Mouse (Mus musculus) mouse embryonic stem cell (cell line): ENCODE results near the gene Arid3a.

ENCODE experiments used
- in situ Hi-C, 2 experiments: fragments of 300-500 bp; cut with MboI; formaldehyde crosslinking; loops; 1 replicate in 1 of 2; 3 replicates in 1 of 2; pipeline ENCODE4 v1.14.3; 2019 to 2020; ENCODE audit warnings: low sequenced_read_pairs in 2 of 2, low pct_unique_long_range_greater_than_20kb in 1 of 2, mixed read lengths in 1 of 2; ENCODE audit not compliant: unreplicated experiment in 1 of 2

Arid3a gene

DNA sequence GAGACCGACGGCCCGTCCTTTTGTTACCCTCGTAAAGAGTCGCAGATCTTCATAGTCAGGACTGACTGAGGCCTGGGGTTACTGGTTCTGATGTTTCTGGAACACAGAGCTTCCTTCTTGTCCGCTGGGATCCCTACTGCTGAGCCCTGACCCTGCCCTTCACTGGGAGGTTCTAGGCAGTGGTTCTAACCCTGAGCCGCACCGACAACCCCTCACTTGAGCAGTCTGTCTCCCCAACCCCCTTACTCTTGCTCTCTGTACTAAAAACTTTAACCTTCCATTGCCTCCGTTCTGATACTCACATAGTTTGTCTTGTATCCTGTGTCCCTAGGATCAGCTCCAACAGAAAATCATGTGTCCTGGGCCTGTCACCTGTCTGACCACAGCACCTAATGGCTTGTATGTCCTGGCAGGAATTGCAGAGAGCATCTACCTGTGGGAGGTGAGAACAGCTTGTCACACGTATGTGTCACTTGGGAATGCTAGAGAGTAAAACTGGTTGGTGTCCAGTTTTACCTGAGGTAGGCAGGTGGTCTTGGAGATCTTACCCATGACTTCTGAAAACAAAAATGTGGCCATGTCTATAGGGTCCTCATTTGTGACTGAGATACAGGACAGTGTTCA lies 33.9 kb downstream of the Arid3a start:
- in situ Hi-C loops: no loop called here

DNA sequence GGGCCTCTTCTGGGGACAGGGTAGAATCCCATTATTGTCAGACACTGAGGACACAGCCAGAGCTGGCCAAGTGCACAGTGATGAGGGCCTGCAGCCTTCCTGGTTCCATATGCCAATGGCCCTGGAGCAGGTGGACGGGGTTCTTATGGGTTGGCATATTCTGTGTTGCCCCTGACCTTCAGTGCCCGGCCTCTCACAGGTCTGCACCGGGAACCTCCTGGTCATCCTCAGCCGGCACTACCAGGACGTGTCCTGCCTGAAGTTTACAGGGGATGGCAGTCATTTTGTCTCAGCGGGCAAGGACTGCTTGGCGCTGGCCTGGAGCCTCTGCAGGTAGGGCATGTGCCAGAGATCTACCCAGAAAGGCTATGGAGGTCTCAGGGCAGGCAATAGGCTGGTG lies 37.9 kb downstream of the Arid3a start:
- in situ Hi-C loops: no loop called here

DNA sequence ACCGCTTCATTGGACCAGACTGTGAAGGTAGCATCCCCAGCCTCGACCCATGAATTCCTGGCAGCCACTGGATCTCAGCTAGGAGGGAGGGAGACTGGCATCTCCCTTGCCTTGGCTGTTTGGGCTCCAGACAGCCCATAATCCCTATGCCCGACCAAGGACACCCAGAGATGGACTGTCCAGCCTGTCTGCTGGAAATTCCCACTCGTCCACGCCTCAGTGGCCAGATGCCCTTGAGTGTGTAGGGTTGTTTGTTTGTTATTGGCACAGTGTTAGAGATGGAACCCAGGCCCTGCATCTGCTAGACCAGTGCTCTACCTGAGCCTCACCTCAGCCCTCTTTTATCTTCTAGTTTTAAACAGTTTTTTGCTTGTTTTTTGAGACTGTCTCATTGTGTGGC lies 38.5 kb downstream of the Arid3a start:
- in situ Hi-C loops: no loop called here

DNA sequence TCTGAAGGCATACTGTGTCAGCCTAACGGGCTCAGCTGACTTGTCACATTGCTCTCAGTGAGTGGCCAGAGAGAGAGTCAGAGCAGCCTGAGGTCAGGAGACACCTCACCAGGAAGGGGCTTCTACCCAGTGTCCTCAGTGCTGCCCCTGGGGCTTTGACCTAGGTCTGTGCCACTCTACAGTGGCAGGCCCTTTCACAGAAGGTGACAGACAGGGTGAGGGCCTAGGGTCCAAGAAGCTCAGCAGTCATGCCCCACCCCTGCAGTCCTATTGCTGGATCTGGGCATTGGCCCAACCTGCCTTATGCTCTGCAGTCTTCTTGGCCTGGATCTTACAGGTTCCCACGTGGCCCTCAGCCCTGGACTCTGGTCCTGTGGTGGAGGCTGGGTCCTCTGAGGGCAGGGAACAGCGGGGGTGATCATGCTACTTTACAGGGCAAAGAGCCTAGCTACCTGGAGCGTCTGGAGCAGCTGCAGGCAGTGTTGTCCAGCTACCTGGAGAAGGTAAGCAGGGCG lies 40.1 kb downstream of the Arid3a start:
- in situ Hi-C loops: no loop called here

DNA sequence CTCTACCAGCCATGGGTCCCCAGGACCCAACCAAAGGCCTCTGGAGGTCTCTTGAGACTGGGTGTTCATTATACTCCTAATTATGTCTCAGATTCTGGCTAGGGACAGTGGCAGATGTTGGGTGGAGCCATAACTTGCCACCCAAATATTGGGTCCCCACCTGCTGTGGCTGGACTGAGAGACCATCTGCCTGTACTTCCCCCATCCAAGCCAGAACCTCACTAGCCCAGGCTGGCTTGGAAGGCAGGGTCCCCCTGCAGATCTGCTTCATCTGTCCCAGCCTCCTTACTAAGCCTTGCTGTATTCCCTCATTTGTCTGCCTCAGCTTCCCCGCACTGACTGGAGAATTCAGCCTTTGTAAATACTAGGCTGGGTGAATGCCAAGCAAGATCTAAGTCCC lies 41.3 kb downstream of the Arid3a start:
- in situ Hi-C loops: no loop called here

DNA sequence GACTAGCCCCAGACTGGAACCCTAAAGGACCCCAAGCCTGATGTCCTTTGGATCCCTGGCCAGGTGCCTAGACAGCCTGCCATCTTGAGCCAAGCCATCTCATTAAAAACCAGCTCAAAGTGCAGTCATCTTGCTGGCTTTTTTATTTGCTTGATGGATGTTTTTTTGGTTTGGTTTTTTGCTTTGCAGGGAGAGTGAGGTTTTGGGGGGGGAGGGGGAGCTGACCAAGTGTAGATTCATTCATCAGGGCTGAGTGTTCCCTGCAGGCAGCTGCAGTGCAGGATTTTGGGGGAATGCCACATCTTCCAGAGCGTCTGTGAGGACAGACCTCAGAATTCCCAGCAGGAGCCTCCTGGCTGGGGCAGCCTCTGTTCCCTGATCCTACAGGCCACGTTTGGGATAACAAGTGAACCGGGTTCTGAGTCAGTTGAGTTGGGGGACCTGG lies 42.3 kb downstream of the Arid3a start:
- in situ Hi-C loops: no loop called here

DNA sequence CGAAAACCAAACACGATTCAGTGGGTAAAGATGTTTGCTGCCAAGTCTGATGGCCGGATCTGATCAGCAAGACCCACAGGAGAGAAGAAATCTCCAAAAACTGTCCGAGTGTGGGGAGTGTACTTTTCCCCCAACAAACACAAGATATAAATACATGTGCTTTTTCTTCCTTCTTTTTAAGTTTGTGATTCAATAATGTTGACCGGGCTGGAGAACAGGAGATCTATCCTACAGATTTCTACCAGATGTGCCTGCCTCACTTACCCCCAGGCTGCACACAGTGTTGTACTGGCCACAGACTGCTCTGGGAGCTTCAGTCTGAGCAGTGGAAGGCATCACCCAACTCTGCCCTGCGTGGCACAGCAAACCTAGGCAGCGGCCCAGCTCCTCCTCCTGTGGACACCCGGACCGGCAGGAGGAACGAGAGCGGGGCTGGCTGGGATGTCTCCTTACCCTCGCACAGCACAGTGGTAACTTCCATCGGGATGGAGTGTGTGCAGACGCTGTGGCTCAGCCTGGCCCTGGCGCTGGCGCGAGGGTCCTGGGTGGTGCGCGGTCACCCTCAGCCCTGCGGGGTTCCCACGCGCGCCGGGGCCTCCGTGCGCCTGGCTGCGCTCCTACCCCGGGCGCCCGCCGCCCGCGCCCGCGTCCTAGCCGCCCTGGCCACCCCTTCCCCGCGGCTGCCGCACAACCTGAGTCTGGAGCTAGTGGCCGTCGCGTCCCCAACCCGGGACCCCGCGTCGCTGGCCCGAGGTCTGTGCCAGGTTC lies 43.8 kb downstream of the Arid3a start, which contains the start of gene Grin3b:
Gene Grin3b (plus strand): TSS at position 301 of the 768 bp plus-strand sequence.
- in situ Hi-C loops: no loop called here

DNA sequence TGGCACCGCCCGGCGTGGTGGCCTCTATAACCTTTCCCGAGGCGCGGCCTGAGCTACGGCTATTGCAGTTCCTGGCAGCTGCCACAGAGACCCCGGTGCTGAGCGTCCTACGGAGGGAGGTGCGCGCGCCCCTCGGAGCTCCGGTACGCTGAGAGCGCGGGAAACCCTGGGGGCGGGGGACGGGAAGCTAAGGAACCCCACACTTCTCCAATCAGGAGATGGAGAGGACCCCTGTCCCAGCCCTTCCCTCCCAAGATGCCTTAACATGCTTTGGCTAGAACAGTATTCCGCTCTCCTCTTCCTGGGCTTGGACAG lies 44.3 kb downstream of the Arid3a start:
- in situ Hi-C loops: no loop called here

DNA sequence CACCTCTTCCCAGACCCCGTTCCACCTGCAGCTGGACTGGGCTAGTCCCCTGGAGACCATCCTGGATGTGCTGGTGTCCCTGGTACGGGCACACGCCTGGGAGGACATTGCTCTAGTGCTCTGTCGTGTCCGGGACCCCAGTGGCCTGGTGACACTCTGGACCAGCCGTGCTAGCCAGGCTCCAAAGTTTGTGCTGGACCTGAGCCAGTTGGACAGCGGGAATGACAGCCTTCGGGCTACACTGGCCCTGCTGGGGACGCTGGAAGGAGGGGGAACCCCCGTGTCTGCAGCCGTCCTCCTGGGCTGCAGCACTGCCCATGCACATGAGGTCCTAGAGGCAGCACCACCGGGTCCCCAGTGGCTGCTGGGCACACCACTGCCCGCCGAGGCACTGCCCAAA lies 46.0 kb downstream of the Arid3a start:
- in situ Hi-C loops: no loop called here

DNA sequence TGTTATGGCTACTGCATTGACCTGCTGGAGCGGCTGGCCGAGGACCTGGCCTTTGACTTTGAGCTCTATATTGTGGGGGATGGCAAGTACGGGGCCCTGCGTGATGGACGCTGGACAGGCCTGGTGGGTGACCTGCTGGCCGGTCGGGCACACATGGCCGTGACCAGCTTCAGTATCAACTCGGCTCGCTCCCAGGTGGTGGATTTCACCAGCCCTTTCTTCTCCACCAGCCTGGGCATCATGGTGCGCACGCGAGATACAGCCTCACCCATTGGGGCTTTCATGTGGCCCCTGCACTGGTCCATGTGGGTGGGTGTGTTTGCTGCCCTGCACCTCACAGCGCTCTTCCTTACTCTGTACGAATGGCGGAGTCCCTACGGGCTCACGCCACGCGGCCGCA lies 47.2 kb downstream of the Arid3a start:
- in situ Hi-C loops: no loop called here

DNA sequence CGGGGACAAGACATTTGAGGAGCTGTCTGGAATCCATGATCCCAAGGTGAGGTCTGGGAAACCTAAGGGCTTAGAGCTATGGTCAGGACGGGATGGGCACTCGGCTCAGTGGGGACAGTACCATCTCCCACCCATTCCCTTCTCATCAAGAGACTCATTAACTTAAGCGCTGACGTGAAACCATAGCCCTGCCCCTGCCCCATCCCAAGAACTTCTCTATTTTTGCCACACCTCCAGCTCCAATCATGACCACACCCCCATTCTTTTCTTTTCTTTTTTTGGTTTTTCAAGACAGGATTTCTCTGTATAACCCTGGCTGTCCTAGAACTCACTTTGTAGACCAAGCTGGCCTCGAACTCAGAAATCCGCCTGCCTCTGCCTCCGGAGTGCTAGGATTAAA lies 47.8 kb downstream of the Arid3a start:
- in situ Hi-C loops: no loop called here

DNA sequence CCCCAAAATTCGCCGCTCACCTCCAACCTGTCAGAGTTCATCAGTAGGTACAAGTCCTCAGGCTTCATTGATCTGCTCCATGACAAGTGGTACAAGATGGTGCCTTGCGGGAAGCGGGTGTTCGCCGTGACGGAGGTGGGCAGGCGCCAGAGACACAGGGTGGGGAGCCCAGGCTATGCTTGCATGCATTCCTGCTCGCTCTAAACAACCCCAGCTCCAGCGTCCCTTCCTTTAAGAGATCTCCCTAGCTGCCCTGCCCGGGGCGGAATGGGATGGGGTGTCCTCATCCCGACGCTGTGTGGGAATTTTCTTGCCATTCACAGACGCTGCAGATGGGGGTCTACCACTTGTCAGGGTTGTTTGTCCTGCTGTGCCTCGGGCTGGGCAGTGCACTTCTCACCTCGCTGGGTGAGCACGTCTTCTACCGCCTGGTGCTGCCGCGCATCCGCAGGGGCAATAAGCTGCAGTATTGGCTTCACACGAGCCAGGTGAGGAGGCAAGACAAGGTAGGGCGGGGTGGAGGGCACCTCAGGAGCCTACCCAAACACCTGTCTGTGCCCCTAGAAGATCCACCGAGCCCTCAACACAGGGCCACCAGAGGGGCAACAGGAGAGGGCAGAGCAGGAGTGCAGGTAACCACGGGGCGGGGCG lies 49.4 kb downstream of the Arid3a start:
- in situ Hi-C loops: no loop called here

DNA sequence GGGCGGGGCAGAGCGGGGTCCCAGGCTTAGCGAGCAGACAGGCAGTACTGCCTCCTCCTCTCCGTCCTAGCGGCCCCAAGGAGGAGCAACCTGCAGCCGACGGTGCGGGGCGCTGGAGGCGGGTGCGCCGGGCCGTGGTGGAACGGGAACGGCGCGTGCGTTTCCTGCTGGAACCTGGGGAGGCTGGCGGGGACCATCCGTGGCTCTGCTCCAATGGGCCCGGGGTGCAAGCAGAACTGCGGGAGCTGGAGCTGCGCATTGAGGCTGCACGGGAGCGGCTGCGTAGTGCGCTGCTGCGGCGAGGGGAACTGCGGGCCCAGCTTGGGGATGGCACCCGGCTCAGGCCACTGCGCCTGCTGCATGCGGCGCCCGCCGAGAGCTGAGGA lies 49.9 kb downstream of the Arid3a start:
- in situ Hi-C loops: no loop called here

DNA sequence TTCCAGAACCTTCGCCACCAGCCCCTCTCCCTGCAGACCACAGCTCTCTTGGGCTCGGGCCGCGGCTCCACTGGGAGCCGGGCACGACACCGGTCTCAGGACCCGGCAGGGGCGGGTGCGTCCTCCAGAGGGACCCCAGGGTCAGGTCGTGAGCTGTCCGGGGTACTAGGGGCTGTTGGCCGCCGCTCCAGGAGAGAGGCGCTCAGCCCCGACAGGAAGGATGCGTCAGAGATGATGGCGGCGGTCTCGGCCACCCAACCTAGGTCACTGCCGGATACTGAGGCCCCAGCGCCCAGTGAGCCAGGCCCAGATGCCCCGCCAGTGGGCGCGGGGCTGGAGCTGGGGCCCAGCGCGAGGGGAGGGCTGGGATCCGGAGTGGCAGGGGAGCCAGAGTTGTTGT lies 50.5 kb downstream of the Arid3a start:
- in situ Hi-C loops: no loop called here

DNA sequence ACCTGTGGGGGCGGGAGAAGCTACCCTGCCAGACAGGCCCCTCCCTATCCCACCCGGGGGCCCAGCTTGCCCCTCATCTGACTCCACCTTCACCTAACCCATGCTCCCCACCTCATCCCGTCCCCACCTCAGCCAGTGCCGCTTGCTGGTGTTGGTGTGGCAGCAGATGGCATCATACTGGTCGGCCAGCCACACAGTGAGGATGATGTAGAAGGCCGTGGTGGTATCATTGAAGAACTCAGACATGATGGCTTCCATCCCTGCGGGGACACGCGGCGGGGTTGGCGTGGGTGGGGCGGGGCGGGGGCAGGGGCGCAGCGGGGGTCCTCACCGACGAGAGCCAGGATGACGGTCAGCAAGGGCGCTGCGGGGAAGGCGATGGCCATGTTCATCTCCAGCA lies 51.2 kb downstream of the Arid3a start:
- in situ Hi-C loops: no loop called here

DNA sequence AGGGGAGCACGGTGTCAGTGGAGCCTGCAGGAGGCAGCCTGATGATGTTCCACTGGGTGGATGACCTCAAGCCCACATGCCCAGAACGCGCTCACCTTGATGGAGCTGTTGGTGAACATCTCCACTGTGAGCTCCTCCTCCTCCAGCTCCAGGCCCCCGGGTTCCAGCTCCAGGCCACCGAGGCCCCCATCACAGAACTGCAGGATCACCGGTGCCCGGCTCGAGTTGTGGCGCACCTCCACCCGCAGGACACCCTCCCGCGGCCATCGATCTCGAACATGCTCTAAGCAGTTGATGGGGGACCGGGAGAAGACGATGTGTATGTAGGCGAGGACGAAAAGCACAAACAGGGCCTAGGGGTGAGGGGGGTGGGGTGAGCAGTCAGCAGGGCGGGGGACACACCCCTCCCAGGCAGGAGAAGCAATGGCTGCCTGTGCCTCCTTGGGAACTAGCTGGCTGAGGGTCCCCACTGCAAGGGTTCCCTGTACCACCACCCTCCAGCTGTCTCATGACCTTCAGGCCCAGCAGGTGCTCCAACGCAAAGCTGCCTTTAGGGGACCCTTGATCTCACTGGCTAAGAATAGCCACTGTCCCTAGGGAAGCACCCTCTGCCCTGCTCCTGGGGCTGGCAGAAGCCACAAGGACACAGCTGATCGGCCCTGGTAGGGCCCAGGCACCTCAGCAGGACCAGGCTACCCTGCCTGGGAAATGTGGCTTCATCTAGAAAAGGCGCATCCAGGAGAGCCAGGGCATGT lies 52.7 kb downstream of the Arid3a start:
- in situ Hi-C loops: no loop called here

DNA sequence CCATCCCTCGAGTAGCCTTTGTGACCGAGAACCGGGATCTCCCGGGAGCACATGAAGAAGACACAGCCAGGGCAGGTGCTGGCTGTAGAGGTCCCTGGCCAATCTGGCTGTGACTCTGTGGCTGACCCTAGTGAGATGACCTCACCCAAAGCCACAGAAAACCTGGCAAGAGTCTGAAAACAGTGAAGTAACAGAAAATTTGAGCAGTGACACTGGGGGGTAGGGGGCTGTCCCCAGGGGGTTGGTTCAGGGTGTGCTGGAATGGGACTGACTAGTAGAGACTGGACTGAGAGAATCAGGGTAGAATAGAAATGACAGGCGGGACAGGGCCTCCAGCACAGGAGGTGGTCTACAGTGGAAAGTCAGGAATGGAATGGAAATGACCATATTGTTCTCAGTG lies 56.4 kb downstream of the Arid3a start:
- in situ Hi-C loops: no loop called here

DNA sequence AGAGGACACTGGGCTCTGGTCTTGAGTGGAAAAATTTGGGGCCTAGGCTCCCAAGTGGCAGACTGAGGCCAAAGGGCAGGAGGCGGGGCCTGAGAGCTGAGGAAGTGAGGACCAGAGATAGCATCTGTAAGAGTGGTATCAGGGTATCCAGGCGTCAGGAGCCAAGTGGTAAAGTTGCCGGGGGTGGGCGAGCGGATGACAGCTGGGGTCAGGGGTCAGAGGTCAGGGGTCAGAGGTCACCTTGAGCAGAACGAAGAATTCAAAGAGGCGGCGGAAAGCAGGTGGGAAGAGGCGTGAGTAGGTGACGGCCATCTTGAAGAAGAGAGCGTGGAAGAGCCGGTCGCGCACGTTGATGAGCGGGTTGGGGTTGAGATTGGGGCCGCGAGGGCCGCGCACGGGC lies 56.8 kb downstream of the Arid3a start:
- in situ Hi-C loops: no loop called here

DNA sequence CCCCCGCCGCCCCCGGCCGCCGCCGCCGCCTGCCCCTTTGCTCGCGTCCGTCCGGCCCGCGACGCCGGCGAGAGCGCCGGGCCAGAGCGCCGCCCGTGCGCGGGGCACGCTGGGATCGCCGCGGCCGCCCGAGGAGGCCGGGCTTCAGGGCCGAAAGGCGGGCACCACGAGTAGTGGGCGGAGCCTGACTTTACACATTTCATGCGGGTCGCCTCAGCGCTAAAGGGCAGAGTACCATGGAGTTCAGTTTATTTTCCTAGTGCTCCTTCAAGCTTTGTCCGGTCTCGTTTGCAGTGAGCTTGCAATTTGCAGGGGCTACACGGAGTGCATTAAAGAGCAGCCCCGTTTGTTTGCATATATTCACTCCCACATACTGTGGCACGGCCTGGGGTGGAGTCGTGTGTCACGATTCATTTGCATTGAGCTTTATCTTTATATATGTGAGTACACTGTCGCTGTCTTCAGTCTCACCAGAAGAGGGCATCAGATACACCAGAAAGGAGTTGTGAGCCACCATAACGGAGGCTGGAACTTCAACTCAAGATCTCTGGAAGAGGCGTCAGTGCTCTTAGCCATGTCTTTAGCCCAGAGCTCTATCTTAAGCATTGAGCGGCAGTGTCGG lies 57.5 kb downstream of the Arid3a start, which contains the start of gene Tmem259:
Gene Tmem259 (minus strand): TSS at position 136 of the 622 bp plus-strand sequence.
- in situ Hi-C loops: no loop called here
